Mouse (Mus musculus) embryonic fibroblast, embryonic 13.5 days (primary cell): ENCODE measurements around the gene Atf6.

Source experiments
- CTCF ChIP-seq: IDR thresholded peaks from 2 replicates; pipeline ENCODE4 v1.5.1; 2011; ENCODE audit warnings: mild to moderate bottlenecking, control low read depth, low read length, moderate library complexity, borderline replicate concordance; ENCODE audit not compliant: insufficient read depth
- POLR2A ChIP-seq: IDR thresholded peaks from 2 replicates; pipeline ENCODE4 v1.6.1; 2011; ENCODE audit warnings: low read depth, mild to moderate bottlenecking, control low read depth, low read length, moderate library complexity

- TF ChIP-seq CTCF, result no peak
- TF ChIP-seq POLR2A, result no peak
Observed at GRCm38 (mm10) chr1:170834756-170835155, 32.8 kb downstream of the Atf6 start.
